Mouse (Mus musculus): ENCODE measurements around the gene Ubash3b.

The Ubash3b gene

GRCm38 (mm10) chr9:41161413-41161812 lies at the start of gene Ubash3b:
Gene Ubash3b, minus strand, starts transcription at chr9:41161697.
- CTCF ChIA-PET: interaction anchor here (0.7 kb wide), 1 partner anchor 31 kb away, joined by 6 read pairs; no protein-coding TSS in a partner anchor

GRCm38 (mm10) chr9:41207130-41208104 lies 45.9 kb upstream of the Ubash3b start:
- CTCF ChIA-PET: interaction anchor here (0.6 to 1.2 kb wide), 3 partner anchors 163 to 263 kb away, joined by 5 to 11 read pairs (median 7); no protein-coding TSS in a partner anchor

DNA sequence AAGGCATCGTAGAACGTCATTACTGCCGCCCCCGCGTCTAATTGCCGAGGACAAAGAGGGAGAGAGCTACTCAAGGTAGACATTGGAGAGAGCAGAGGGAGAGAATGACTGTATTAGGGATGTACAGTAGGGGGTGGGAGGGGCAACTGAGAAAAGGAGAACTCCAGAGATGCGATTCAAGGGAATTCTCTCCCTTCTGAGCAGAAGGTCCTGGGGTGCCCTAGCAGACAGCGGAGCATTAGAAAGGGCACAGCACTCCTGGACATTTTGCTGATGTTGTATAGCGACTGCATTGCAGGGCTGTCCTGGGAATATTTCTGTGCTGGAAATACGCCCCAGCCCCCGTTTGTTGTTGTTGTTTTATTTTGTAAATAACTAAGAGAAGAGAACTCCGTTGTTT lies 45.2 kb upstream of the Ubash3b start:
- CTCF ChIA-PET: no interaction called here

GRCm38 (mm10) chr9:41205267-41205666 lies 43.8 kb upstream of the Ubash3b start:
- CTCF ChIA-PET: no interaction called here

DNA sequence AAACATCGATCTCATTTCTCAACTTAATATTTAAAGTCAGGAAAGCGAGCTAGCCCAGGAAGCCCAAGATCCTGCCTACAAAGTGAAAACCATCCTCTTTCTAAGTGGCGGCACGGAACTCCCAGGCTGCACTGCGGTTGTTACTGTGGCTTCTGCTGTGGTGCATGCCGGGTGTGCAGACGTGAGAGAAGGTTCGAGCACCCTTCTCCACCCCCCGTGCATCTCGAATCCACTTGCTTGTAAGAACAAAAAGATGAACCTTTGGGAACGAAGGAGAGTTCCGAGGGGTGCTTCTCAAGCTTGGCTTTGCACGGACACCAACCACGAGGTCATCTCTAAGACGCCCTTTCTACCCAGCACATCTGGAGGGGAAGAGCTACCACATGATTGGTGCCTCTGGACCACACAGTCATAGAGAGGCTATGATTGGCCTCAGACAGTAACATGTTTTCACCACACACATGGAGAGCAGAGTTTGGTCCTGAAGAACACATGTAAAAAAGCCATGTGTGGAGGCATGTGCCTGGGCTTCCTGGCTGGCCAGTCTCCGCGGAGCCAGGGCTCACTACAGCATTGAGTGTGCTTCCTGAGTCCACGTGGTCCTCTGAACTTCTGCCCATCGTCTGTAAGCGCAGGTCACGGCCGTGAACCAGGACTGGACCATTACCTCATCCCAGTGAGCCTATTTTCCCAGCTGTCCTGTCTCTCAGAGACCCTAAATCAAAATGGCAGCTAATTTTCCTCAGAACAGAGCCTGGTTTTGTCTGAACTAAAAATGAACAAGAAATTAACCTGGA lies 38.2 kb upstream of the Ubash3b start:
- CTCF ChIA-PET: no interaction called here

DNA sequence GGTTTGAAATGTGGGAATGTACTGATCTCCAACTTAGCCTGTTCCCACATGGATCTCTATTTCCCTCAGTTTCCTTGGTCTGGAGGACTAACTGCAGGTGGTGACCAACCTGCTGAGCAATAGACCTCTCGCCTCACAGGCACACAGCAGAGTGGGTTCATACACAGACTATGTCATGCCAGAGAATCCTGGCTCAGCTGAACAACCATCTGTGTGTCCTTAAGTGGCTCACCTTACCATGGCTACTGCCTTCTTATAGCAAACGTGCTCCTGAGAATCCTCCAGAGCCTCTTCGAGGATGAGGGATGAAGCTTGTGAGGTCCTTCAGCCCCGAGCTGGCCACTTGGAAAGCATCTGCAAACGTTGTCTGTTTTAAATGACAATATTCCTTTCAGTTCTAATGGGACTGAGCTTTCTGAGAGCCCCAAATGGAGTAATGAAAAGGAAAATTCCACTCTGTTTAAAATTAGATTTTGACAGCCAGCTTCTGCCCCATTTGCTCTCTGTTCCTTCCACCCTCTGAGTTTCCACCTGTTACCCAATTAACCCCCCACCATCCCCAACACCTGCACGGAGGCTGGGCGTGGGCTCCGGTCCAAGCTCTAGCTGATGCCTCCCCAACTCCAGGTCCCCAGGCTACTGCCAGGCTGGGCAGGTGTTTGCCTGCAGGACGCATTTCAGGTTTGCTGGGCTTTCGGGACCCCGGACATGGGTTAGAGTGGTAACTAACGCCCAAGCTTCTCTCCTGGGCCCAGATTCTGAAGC lies 37.2 kb upstream of the Ubash3b start:
- CTCF ChIA-PET: no interaction called here

DNA sequence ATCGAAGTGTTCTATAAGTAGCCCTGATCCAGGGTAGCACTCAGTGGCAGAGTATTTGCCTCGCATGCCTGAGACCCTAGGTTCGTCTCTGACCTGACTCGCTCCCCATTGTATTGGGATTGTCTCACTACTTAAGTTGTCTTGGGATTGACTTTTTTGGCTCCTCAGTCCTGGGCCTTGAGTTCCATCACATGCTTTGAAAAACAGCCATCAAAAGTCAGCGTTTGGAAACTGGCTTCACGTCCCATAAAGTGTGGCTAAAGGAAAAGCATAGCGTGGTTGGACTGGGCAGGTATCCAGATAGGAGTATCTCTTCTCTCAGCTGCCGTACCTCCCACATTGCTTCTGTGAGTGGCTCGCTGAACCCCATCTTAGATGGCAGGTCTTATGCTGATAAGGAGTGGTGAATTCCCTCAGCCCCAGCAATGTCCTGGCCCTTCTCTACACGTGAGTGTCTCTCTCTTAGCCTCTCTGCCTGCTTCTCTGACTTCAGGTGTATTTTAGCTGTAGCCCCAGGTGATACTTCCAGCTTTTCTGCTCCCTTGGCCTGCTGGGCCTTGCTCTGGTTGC lies 34.3 kb upstream of the Ubash3b start:
- CTCF ChIA-PET: no interaction called here

DNA sequence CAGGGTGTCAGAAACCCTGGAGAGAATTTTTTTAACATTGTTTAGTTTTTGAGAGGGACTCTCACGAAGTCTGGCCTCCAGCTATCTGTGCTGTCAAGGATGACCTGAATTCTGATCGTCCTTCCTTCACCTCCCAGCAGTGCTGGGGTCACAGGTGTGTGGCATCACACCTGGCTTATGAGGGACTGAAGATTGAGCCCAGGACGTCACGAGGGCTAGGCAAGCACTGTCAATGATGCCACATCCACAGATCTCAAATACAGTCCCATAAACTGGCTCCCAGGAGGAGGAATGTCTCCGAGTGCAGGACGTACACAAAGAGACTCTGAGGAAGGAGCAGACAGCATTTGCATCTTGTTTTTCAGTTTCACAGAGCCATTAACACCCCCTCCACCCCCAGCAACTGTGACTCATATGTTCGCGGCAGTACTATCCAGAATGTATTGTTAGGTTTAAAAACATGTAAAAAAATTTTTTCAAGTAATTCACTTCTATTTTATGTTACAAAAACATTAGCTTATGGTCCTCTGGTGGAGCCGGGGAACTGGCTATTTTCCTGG lies 30.2 kb upstream of the Ubash3b start:
- CTCF ChIA-PET: interaction anchor here (0.6 to 2.3 kb wide), 6 partner anchors 15 to 202 kb away, joined by 3 to 11 read pairs (median 6); partner anchors contain the start of gene Ubash3b

DNA sequence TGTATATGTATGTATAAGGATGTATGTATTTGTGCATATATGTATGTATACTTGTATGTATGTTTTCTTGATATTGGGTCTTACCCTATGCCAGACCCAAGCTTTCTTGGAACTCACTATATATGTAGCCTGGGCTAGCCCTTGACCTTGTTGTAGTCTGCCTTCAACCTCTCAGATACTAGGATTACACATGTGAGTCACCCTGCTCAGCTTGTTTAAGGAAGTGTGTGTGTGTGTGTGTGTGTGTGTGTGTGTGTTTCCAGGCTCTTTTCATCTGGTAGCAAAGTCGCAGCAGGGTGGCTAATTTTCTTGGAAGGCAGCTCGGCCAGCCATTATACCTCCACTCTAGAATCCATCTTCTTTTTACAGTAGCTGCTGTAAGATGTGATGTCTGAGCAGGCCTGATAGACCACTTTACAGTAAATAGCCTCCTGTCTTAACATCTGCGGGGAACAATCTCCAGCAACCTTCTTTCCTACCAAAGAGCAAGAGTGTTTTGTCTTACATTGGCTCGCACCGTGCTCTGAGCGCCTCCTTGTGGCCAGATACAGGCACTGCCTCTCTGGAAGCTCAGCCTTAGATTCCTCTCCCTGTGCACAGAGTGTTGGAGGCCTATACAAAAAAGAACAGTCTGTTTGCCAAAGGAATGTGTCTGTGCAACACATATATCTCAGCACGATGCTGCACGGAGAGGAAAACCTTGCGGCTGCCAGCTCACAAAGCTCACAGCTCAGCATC lies 29.4 kb upstream of the Ubash3b start:
- CTCF ChIA-PET: interaction anchor here (1.0 to 2.3 kb wide), 5 partner anchors 14 to 201 kb away, joined by 3 to 11 read pairs (median 5); no protein-coding TSS in a partner anchor

DNA sequence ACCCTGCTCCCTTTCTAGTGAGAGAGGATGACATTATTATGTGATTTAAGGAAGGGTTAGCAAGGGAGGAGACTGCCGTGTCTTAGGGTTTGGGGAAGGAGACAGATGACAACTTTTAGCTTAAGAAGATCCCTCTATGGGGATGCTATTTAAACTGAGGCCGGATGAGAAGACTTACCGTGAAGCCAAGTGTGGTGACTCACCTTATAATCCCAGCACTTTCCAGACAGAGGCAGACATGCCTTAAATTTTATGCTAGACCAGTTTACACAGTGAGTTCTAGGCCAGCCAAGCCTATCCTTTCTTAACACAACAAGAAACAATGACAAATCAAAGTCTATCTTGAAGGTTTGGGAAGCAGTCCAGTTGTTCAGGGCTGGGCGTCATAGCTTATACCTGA lies 26.4 kb upstream of the Ubash3b start:
- CTCF ChIA-PET: interaction anchor here (0.8 kb wide), 1 partner anchor 316 kb away, joined by 3 read pairs; no protein-coding TSS in a partner anchor

GRCm38 (mm10) chr9:41187498-41187897 lies 26.0 kb upstream of the Ubash3b start:
- CTCF ChIA-PET: interaction anchor here (0.8 kb wide), 1 partner anchor 315 kb away, joined by 3 read pairs; no protein-coding TSS in a partner anchor

- CTCF ChIA-PET: interaction anchor here (0.6 to 0.7 kb wide), 2 partner anchors 103 to 302 kb away, joined by 4 to 5 read pairs; no protein-coding TSS in a partner anchor
Observed at GRCm38 (mm10) chr9:41185331-41185730, 23.8 kb upstream of the Ubash3b start.

DNA sequence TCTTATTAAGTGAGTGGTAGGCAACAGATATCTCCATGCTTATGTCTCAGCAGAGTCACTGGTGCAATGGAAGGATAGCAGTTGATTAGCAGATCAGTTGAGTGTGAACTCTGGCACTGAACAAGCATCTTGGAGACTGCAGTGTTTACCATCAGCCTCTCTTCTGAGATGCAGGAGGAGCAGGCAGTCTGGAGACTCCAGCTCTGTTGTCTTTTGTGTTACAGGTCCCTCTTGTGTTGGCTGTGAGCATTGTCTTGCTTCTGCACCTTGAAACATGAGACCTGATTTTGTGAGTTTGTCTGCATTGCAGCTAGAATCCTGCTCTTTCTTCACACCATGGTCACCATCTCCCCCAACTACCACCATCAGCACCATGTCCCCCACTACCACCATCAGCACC lies 21.1 kb upstream of the Ubash3b start:
- CTCF ChIA-PET: interaction anchor here (0.6 to 1.9 kb wide), 2 partner anchors 100 to 137 kb away, joined by 3 to 4 read pairs; no protein-coding TSS in a partner anchor

DNA sequence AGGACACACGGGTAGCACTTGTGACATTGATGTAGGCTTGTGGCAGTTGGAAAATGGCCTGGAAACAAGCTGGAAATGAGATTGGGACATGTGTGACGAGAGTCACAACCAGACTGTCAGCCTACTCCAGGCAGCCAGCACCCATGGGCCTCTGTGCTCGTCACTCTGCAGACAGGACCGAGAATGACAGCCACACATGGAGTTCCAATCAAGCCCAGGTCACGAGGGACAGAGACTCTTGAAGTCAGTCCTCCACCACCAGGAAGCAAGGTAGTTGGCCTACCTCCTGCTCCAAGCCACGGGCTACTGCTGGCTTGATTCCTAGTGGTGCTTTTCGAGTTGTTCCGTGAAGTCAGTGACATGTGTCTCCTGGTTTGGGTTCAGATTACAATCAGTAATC lies 20.3 kb upstream of the Ubash3b start:
- CTCF ChIA-PET: interaction anchor here (1.9 kb wide), 1 partner anchor 136 kb away, joined by 4 read pairs; no protein-coding TSS in a partner anchor

DNA sequence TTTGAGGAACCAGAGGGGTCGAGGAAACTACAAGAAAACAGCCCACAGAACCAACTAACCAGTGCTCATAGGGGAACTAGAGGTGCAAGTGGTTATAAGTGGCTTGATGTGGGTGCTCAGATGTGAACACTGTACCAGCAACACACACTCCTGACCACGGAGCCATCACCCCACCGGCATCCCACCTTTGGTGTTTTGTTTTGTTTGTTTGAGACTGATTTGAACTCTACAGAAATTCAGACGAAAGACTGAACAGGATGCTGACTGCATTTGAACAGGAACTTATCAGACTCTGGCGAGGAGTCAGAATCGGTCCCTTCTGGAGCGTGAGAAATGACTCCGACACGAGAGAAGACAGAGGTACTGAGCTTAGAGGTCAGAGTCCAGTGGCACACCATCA lies 19.9 kb upstream of the Ubash3b start:
- CTCF ChIA-PET: interaction anchor here (1.9 kb wide), 1 partner anchor 136 kb away, joined by 4 read pairs; no protein-coding TSS in a partner anchor

DNA sequence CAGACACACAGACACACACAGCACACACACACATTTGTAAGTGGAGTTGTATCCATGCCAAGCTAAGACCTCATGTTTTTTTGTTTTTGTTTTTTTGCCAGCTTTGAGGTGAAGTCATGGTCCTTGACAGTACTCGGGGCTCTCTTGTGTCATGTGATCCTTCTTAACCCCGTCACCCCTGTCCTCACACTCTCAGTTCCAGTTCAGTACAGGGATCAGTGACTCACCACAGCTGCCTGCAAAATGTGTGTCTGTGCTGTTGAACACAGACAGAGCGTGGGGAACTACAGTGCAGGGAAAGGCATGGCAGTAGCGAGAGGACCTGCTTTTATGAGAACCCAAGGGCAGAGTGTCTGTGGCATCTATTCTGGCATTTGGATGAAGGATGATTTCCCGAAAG lies 17.6 kb upstream of the Ubash3b start:
- CTCF ChIA-PET: interaction anchor here (0.6 kb wide), 1 partner anchor 95 kb away, joined by 7 read pairs; no protein-coding TSS in a partner anchor

GRCm38 (mm10) chr9:41173158-41173557 lies 11.7 kb upstream of the Ubash3b start:
- CTCF ChIA-PET: no interaction called here

DNA sequence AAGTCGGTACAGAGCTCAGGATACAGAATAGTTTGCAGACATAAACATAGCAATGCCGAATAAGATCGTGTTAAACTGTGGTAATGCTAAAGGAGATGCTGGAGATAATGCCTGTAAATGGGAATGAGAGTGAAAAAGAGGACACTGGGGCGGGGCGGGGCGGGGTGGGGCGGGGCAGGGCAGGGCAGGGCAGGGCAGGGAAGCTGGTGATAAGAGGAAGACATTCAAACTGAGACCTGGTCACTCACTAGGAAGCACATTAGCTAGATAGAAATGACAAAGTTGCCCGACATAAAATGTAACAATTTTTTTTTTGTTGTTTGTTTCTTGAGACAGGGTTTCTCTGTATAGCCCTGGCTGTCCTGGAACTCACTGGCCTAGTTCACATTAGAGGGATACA lies 10.9 kb upstream of the Ubash3b start:
- CTCF ChIA-PET: no interaction called here

GRCm38 (mm10) chr9:41170026-41170425 lies 8.5 kb upstream of the Ubash3b start:
- CTCF ChIA-PET: no interaction called here

DNA sequence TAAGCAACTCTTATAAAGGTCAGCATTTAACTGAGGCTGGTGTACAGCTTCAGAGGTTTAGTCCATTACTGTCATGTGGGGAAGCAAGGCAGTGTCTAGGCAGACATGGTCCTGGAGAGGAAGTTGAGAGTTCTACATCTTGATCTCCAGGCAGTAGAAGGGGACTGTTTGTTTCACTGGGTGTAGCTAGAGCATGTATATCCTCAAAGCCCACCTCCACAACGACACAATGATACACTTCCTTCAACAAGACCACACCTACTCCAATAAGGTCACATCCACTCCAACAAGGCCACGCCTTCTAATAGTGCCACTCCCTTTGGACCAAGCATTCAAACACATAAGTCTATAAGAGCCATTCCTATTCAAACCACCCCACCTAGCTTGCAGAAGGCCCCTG lies 7.2 kb upstream of the Ubash3b start:
- CTCF ChIA-PET: no interaction called here

Data from spleen, embryonic (tissue).